Mouse (Mus musculus) lung, postnatal 0 days (tissue): ENCODE data around the gene Nat14.

Source experiments
- CTCF ChIP-seq: IDR thresholded peaks from 2 replicates; pipeline ENCODE4 v1.5.1; 2016; ENCODE audit warnings: antibody characterized with exemption, mild to moderate bottlenecking
- EP300 ChIP-seq: IDR thresholded peaks from 2 replicates; pipeline ENCODE4 v1.6.1; 2016; ENCODE audit warnings: antibody characterized with exemption, mild to moderate bottlenecking, control low read depth

DNA sequence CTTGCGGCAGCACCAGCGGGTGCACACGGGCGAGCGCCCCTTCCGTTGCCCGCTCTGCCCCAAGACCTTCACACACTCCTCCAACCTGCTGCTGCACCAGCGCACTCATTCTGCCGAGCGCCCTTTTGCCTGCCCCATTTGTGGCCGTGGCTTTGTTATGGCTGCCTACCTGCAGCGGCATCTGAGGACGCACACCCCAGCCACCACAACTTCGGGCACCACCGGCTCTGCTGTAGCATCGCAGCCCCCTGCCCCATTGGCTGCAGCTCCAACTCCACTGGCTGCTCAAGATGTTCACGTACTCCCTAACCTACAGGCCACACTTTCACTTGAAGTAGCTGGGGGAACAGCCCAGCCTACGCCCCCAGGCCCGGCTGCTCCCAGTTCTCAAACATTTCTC is 1.3 kb upstream of the Nat14 start:
- TF ChIP-seq CTCF, result no peak
- no peak for TF ChIP-seq EP300
